Mouse (Mus musculus): ENCODE results near the gene Srarp. TPM values are rescaled to one million over a fixed set of nuclear protein-coding genes. Genes with fewer than 3 reads are reported as not detected.

The Srarp gene
- total RNA-seq, 2 experiments from 2014 or later: 0.92 to 1.6 TPM

- DNase-seq: no peak
- intact Hi-C loops (cut with DNase I): no loop called here
- no peak for TF ChIP-seq CTCF (IDR thresholded peaks at IDR 0.05)
- Histone ChIP-seq H3K27ac (no peak overlapping the region), H3K4me3 (no peak overlapping the region)
These were observed 44.6 kb downstream of the Srarp start for GRCm38 (mm10) chr4:141391293-141391692.

- intact Hi-C loops (cut with DNase I): loop anchor here (10.0 kb wide), 1 partner anchor 455 kb away; the partner anchor contains the start of gene Ctrc
These were observed 46.3 kb downstream of the Srarp start for GRCm38 (mm10) chr4:141389366-141390150.

GRCm38 (mm10) chr4:141387933-141388332 lies 48.0 kb downstream of the Srarp start:
- H3K4me3 ChIP-seq: no peak overlapping the region
- no peak overlapping the region for H3K27ac ChIP-seq
- no peak for DNase-seq
- intact Hi-C loops (cut with DNase I): loop anchor here (1.0 to 10.0 kb wide), 2 partner anchors 187 to 457 kb away; partner anchors contain the start of gene Ctrc
- no peak for TF ChIP-seq CTCF (IDR thresholded peaks at IDR 0.05)

More at GRCm38 (mm10) chr4:141389366-141390150, 46.3 kb downstream of the Srarp start:
- no peak overlapping the region for H3K27ac ChIP-seq
- no peak for DNase-seq
- no peak for TF ChIP-seq CTCF (IDR thresholded peaks at IDR 0.05)
- no peak overlapping the region for H3K4me3 ChIP-seq

GRCm38 (mm10) chr4:141387093-141387784 lies 48.7 kb downstream of the Srarp start:
- DNase-seq: peak; percentile 76
- intact Hi-C loops (cut with DNase I): loop anchor here (1.0 to 10.0 kb wide), 2 partner anchors 188 to 458 kb away; partner anchors contain the start of gene Ctrc
- TF ChIP-seq CTCF (IDR thresholded peaks at IDR 0.05): peak; percentile 85
- no peak overlapping the region for H3K27ac ChIP-seq
- H3K4me3 ChIP-seq: no peak overlapping the region

GRCm38 (mm10) chr4:141386150-141386549 lies 49.8 kb downstream of the Srarp start:
- no peak for DNase-seq
- Histone ChIP-seq H3K27ac (no peak overlapping the region), H3K4me3 (no peak overlapping the region)
- TF ChIP-seq CTCF (IDR thresholded peaks at IDR 0.05): no peak
- intact Hi-C loops (cut with DNase I): loop anchor here (10.0 kb wide), 1 partner anchor 459 kb away; the partner anchor contains the start of gene Ctrc

GRCm38 (mm10) chr4:141385275-141385674 lies 50.6 kb downstream of the Srarp start:
- peak; percentile 60 for DNase-seq
- Histone ChIP-seq H3K4me3 (no peak overlapping the region), H3K27ac (no peak overlapping the region)
- intact Hi-C loops (cut with DNase I): loop anchor here (10.0 kb wide), 1 partner anchor 460 kb away; the partner anchor contains the start of gene Ctrc
- peak; percentile 86 for TF ChIP-seq CTCF (IDR thresholded peaks at IDR 0.05)

Other genes with a start within 250 kb of the Srarp start
- gene Rsg1, start 222.1 kb downstream of the Srarp start, total RNA-seq (2021): not detected
- under 1 TPM; 0.31 to 0.33 TPM for gene Arhgef19, start 196.6 kb downstream of the Srarp start, total RNA-seq (2021)
- gene Epha2, start 134.9 kb downstream of the Srarp start, total RNA-seq (2021): 1 to 10 TPM; 1.8 to 2.6 TPM
- under 1 TPM in 1 of 2 experiments, not detected in 1; 0.20 TPM for gene Fam131c, start 67.9 kb downstream of the Srarp start, total RNA-seq (2021)
- gene Clcnka, start 37.4 kb downstream of the Srarp start, total RNA-seq (2021): not detected
- under 1 TPM in 1 of 2 experiments, not detected in 1; 0.25 TPM for gene Clcnkb, start 20.1 kb downstream of the Srarp start, total RNA-seq (2021)
- gene Hspb7, start 15.3 kb downstream of the Srarp start, total RNA-seq (2021): 100 to 1,000 TPM; 223 to 468 TPM
- gene Zbtb17, start 8.5 kb upstream of the Srarp start, total RNA-seq (2021): 10 to 100 TPM; 30.2 to 30.6 TPM
- 10 to 100 TPM; 23.3 to 25.1 TPM for gene Spen, start 102.5 kb upstream of the Srarp start, total RNA-seq (2021)
- 1 to 10 TPM; 1.1 to 1.5 TPM for gene Fblim1, start 170.0 kb upstream of the Srarp start, total RNA-seq (2021)
- gene Tmem82, start 182.5 kb upstream of the Srarp start, total RNA-seq (2021): 1 to 10 TPM in 1 of 2 experiments, under 1 TPM in 1; 0.61 to 3.2 TPM
- gene Slc25a34, start 187.7 kb upstream of the Srarp start, total RNA-seq (2021): 10 to 100 TPM; 10.3 to 26.9 TPM
- gene Plekhm2, start 228.8 kb upstream of the Srarp start, total RNA-seq (2021): 10 to 100 TPM; 32.9 to 34.7 TPM
- gene Rsc1a1, start 249.5 kb upstream of the Srarp start, total RNA-seq (2021): 1 to 10 TPM; 3.8 to 5.6 TPM

Measured in gastrocnemius, adult 2 months (tissue).